Mouse (Mus musculus) 416B (cell line): ENCODE measurements around the gene Gm17087.
A peak's percentile ranks its signal among the peaks of the same experiment; 100 is the strongest.

Experiments
- DNase-seq: peaks from one replicate; pipeline ENCODE4 v3.0.0; 2011; ENCODE audit warnings: low read depth

The Gm17087 gene

GRCm38 (mm10) chr17:8566850-8567249 is at the start of gene Gm17087:
Gm17087 (minus strand) TSS chr17:8566950.
- no peak for DNase-seq

GRCm38 (mm10) chr17:8613882-8614551 is 47.3 kb upstream of the Gm17087 start:
- peak; percentile 70 for DNase-seq

GRCm38 (mm10) chr17:8611916-8612315 is 45.2 kb upstream of the Gm17087 start:
- no peak for DNase-seq

- DNase-seq, result peak; percentile 26
Measured at GRCm38 (mm10) chr17:8606695-8607094, 39.9 kb upstream of the Gm17087 start.

- DNase-seq, result no peak
Measured at GRCm38 (mm10) chr17:8605921-8606320, 39.2 kb upstream of the Gm17087 start.

- DNase-seq, result no peak
Measured at GRCm38 (mm10) chr17:8602976-8603375, 36.2 kb upstream of the Gm17087 start.

- DNase-seq, result peak; percentile 67
Measured at GRCm38 (mm10) chr17:8597790-8598189, 31.0 kb upstream of the Gm17087 start.

GRCm38 (mm10) chr17:8592427-8593277 is 25.9 kb upstream of the Gm17087 start:
- peak; percentile 56 for DNase-seq

- DNase-seq, result peak; percentile 53
Measured at GRCm38 (mm10) chr17:8581579-8581978, 14.8 kb upstream of the Gm17087 start.

- peak; percentile 35 for DNase-seq
Measured at GRCm38 (mm10) chr17:8580360-8580759, 13.6 kb upstream of the Gm17087 start.

- DNase-seq, result no peak
Measured at GRCm38 (mm10) chr17:8573542-8574260, 7.0 kb upstream of the Gm17087 start.

- no peak for DNase-seq
Measured at GRCm38 (mm10) chr17:8562886-8563280, 3.9 kb downstream of the Gm17087 start.

- peak; percentile 84 for DNase-seq
Measured at GRCm38 (mm10) chr17:8562101-8562885, 4.5 kb downstream of the Gm17087 start.

GRCm38 (mm10) chr17:8557926-8558325 is 8.8 kb downstream of the Gm17087 start:
- DNase-seq, result no peak

GRCm38 (mm10) chr17:8556223-8556622 is 10.5 kb downstream of the Gm17087 start:
- DNase-seq, result no peak

- no peak for DNase-seq
Measured at GRCm38 (mm10) chr17:8555785-8556184, 11.0 kb downstream of the Gm17087 start.

- DNase-seq, result no peak
Measured at GRCm38 (mm10) chr17:8554219-8554618, 12.5 kb downstream of the Gm17087 start.

GRCm38 (mm10) chr17:8553601-8554000 is 13.1 kb downstream of the Gm17087 start:
- no peak for DNase-seq

GRCm38 (mm10) chr17:8552346-8553035 is 14.3 kb downstream of the Gm17087 start:
- DNase-seq, result no peak

GRCm38 (mm10) chr17:8551641-8552040 is 15.1 kb downstream of the Gm17087 start:
- DNase-seq, result no peak

GRCm38 (mm10) chr17:8548733-8549132 is 18.0 kb downstream of the Gm17087 start:
- no peak for DNase-seq
